Mouse (Mus musculus): ENCODE data around the gene Dcaf6. TPM values are rescaled to one million over a fixed set of nuclear protein-coding genes. Genes with fewer than 3 reads are reported as not detected.
A peak's percentile ranks its signal among the peaks of the same experiment; 100 is the strongest.

Gene Dcaf6
- polyA plus RNA-seq, 1 experiment: 7.4 TPM

DNA sequence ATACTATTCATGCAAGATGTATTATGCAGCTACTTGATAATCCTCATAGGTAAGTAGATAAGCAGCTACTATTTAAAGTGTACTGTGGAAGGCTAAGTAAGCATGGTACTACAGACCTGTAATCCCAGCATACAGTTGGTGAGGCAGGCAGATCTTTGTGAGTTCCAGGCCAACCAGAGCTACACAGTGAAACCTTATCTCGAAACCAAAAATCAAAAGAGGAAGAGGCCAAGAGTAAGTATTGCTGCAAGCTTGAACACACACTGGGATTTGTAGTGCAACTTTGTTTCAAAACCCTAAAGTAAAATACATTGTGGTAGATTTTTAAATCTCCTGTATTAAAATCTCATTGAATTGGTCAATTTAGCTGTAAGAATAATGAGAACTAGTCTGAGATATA is 11.2 kb upstream of the Dcaf6 start:
- 0 out of 2 replicates have a peak, but pooled peaks cover 2% of the 10 kb centered on the region for H3K36me3 ChIP-seq (ENCODE audit: control insufficient read depth, insufficient read depth, low read length)
- TF ChIP-seq POLR2A (IDR thresholded peaks at IDR 0.05; ENCODE audit: low read depth, low read length): no peak
- no peak for TF ChIP-seq CTCF (IDR thresholded peaks at IDR 0.05; ENCODE audit: extremely low read depth, insufficient read length, insufficient replicate concordance, low read depth, low read length)
- H3K27ac ChIP-seq (ENCODE audit: insufficient read depth, low read depth, low read length): no peak overlapping the region
- no peak overlapping the region for H3K4me3 ChIP-seq (ENCODE audit: low read depth, low read length)
- H3K27me3 ChIP-seq (ENCODE audit: control insufficient read depth, insufficient read depth, low read length): no peaks in the 10 kb centered on the region
- 78% methylated on average over 1 of the region's 1 CpGs for WGBS
- H3K4me1 ChIP-seq (ENCODE audit: control insufficient read depth, insufficient read depth, insufficient read length, low read length): no peaks in the 10 kb centered on the region

DNA sequence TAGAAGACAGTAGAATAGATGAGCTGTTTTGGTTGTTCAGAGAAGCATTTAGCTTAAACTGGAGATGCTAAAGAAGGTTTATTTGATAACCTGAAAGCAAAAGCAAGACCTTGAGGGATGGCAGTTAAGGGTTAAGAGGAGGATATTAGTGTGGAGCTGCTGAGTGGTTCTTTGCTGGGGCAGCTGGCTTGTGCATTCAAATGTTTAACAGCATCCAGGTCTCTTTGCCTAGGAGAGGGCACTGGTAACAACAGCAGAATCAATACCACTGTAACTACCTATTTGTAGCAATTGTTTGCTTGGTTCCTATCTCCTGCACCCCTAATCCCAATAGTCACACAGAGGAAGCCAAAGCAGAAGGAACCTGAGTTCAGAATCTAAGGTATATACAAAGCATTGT is 9.4 kb upstream of the Dcaf6 start:
- Histone ChIP-seq H3K27me3 (ENCODE audit: control insufficient read depth, insufficient read depth, low read length) (no peaks in the 10 kb centered on the region), H3K27ac (ENCODE audit: insufficient read depth, low read depth, low read length) (no peak overlapping the region), H3K4me1 (ENCODE audit: control insufficient read depth, insufficient read depth, insufficient read length, low read length) (no peaks in the 10 kb centered on the region), H3K4me3 (ENCODE audit: low read depth, low read length) (no peak overlapping the region), H3K36me3 (ENCODE audit: control insufficient read depth, insufficient read depth, low read length) (no peaks in the 10 kb centered on the region)
- TF ChIP-seq CTCF (IDR thresholded peaks at IDR 0.05; ENCODE audit: extremely low read depth, insufficient read length, insufficient replicate concordance, low read depth, low read length): no peak
- TF ChIP-seq POLR2A (IDR thresholded peaks at IDR 0.05; ENCODE audit: low read depth, low read length): no peak

DNA sequence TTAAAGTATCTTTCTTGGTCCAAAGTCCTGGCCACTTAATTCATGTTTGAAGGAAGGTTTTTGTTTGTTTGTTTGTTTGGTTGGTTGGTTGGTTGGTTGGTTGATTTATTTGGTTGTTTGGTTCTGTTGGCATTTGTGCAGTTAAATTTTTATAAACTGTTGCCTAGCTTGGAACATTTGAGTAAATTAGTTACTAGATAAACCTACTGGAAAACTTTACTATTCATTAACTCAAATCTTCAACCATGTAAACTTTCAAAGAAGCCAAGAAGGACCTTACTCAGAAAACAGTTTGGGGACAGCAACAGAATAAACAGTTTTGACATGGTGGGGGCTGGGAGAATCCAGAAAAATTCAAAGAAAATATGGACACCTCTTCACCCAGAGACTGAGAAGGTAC is 8.7 kb upstream of the Dcaf6 start:
- H3K4me3 ChIP-seq (ENCODE audit: low read depth, low read length): no peak overlapping the region
- no peaks in the 10 kb centered on the region for H3K4me1 ChIP-seq (ENCODE audit: control insufficient read depth, insufficient read depth, insufficient read length, low read length)
- H3K27ac ChIP-seq (ENCODE audit: insufficient read depth, low read depth, low read length): no peak overlapping the region
- TF ChIP-seq POLR2A (IDR thresholded peaks at IDR 0.05; ENCODE audit: low read depth, low read length) (no peak), CTCF (IDR thresholded peaks at IDR 0.05; ENCODE audit: extremely low read depth, insufficient read length, insufficient replicate concordance, low read depth, low read length) (no peak)
- no peaks in the 10 kb centered on the region for H3K27me3 ChIP-seq (ENCODE audit: control insufficient read depth, insufficient read depth, low read length)
- H3K36me3 ChIP-seq (ENCODE audit: control insufficient read depth, insufficient read depth, low read length): no peaks in the 10 kb centered on the region

DNA sequence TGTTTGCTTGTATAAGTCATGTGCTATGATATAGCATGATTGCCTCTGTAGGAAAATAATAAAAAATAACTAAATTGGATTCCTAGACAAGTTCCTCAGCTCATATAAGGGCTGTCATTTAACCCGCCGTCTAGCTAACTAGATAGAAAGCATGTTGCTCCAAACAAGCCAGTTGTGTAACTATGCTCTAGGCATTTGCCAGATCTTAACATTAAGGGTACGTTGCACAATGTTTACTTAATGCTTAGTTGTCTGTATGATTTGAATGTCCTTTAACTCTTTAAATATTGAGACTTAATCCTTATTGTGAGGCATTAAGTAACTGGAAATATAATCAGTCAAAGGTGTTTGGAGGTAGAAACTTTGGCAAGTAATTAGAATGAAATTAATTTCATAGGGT is 4.3 kb upstream of the Dcaf6 start:
- Histone ChIP-seq H3K27ac (ENCODE audit: insufficient read depth, low read depth, low read length) (no peak overlapping the region), H3K4me1 (ENCODE audit: control insufficient read depth, insufficient read depth, insufficient read length, low read length) (no peaks in the 10 kb centered on the region), H3K27me3 (ENCODE audit: control insufficient read depth, insufficient read depth, low read length) (no peaks in the 10 kb centered on the region), H3K36me3 (ENCODE audit: control insufficient read depth, insufficient read depth, low read length) (no peaks in the 10 kb centered on the region), H3K4me3 (ENCODE audit: low read depth, low read length) (no peak overlapping the region)
- 49% methylated on average over 3 of the region's 3 CpGs for WGBS
- no peak for TF ChIP-seq POLR2A (IDR thresholded peaks at IDR 0.05; ENCODE audit: low read depth, low read length)

DNA sequence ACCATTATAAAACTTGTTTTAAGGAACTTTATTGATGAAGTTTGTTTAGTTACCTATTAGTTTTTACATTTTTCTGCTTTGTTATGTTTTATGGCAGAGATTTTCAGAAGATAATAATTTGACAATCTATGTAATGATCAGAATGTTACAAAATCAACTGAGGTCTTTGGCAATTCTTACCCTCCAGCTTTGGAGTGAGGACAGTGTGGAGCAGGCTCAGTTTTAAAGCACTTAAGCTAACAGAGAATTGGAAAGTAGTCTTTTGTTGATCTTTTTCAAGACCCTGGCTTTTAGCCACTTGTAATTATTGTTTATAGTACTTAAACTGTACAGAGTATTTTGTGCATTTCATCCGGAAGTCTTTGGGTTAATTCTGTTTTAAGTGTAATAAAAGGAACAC is 2.6 kb upstream of the Dcaf6 start:
- H3K4me3 ChIP-seq (ENCODE audit: low read depth, low read length): no peak overlapping the region
- WGBS: 27% methylated on average over 1 of the region's 1 CpGs
- no peaks in the 10 kb centered on the region for H3K27me3 ChIP-seq (ENCODE audit: control insufficient read depth, insufficient read depth, low read length)
- H3K36me3 ChIP-seq (ENCODE audit: control insufficient read depth, insufficient read depth, low read length): no peaks in the 10 kb centered on the region
- no peaks in the 10 kb centered on the region for H3K4me1 ChIP-seq (ENCODE audit: control insufficient read depth, insufficient read depth, insufficient read length, low read length)
- no peak overlapping the region for H3K27ac ChIP-seq (ENCODE audit: insufficient read depth, low read depth, low read length)
- TF ChIP-seq CTCF (IDR thresholded peaks at IDR 0.05; ENCODE audit: extremely low read depth, insufficient read length, insufficient replicate concordance, low read depth, low read length): no peak
- no peak for TF ChIP-seq POLR2A (IDR thresholded peaks at IDR 0.05; ENCODE audit: low read depth, low read length)

DNA sequence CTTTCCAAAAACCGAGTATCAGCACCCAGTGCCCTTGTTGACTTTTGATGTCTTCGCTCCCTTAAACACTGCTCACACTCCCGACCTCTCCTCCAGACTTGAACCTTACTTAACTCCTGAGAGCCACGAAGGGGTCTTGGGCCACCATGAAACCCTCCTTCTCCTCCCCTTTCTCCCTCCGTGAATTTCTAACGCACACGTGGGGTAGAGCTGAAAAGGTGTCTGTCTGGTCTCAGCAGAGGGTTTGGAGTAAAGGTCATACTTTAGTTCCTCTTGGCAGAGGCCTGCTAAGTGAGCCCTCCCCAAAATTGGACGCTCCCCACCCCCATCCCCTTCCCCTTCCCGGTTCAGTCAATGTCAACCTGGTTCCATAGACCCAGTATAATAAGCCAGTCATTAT is 1.4 kb upstream of the Dcaf6 start:
- peak overlapping the region; percentile 75 for H3K4me3 ChIP-seq (ENCODE audit: low read depth, low read length)
- under 1% methylated on average over 9 of the region's 9 CpGs for WGBS
- H3K27me3 ChIP-seq (ENCODE audit: control insufficient read depth, insufficient read depth, low read length): no peaks in the 10 kb centered on the region
- peak overlapping the region; percentile 90 for H3K27ac ChIP-seq (ENCODE audit: insufficient read depth, low read depth, low read length)
- H3K36me3 ChIP-seq (ENCODE audit: control insufficient read depth, insufficient read depth, low read length): no peaks in the 10 kb centered on the region
- TF ChIP-seq POLR2A (IDR thresholded peaks at IDR 0.05; ENCODE audit: low read depth, low read length) (no peak), CTCF (IDR thresholded peaks at IDR 0.05; ENCODE audit: extremely low read depth, insufficient read length, insufficient replicate concordance, low read depth, low read length) (no peak)
- no peaks in the 10 kb centered on the region for H3K4me1 ChIP-seq (ENCODE audit: control insufficient read depth, insufficient read depth, insufficient read length, low read length)

DNA sequence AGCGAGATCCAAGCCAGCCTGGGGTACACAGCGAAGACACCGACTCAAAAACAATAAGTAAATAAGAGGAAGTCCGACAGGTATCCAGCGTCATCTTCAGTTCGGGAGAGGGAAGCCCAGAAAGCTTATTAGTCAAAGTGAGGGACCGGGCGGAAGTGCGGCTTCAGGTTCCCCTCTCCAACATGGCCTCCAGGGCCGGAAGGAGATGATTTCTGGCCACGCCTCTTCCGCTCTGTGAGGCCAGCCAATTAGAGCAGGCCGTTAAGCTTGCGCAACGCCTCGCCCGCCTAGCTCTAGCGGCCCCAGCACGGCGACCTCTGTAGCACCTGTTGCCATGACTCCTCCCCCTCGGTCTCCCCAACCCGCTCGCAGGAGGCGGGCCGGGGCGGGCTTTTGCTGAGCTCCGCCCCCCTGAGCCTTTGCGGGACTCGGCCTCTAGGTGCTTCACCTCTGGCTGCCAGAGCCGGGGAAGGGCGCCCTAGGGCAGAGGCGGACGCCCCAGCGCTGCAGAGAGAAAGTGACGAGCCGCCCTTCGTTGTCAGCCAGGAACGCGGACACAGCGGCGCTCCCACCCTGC is 614 bp upstream of the Dcaf6 start:
- no peaks in the 10 kb centered on the region for H3K27me3 ChIP-seq (ENCODE audit: control insufficient read depth, insufficient read depth, low read length)
- under 1% methylated on average over 41 of the region's 41 CpGs for WGBS
- H3K27ac ChIP-seq (ENCODE audit: insufficient read depth, low read depth, low read length): peak overlapping the region; percentile 99
- no peaks in the 10 kb centered on the region for H3K4me1 ChIP-seq (ENCODE audit: control insufficient read depth, insufficient read depth, insufficient read length, low read length)
- no peaks in the 10 kb centered on the region for H3K36me3 ChIP-seq (ENCODE audit: control insufficient read depth, insufficient read depth, low read length)
- no peak for TF ChIP-seq CTCF (IDR thresholded peaks at IDR 0.05; ENCODE audit: extremely low read depth, insufficient read length, insufficient replicate concordance, low read depth, low read length)
- peak; percentile 99 for TF ChIP-seq POLR2A (IDR thresholded peaks at IDR 0.05; ENCODE audit: low read depth, low read length)
- peak overlapping the region; percentile 79 for H3K4me3 ChIP-seq (ENCODE audit: low read depth, low read length)

Measured in small intestine, adult 2 months (tissue).